Mouse (Mus musculus) bone marrow macrophage, adult 2 months (primary cell): ENCODE measurements around the gene Arhgap1.

Experiments
- CTCF ChIP-seq: IDR thresholded peaks from 2 replicates; pipeline ENCODE4 v1.5.1; 2012; ENCODE audit warnings: low read depth, mild to moderate bottlenecking, low read length, moderate library complexity
- POLR2A ChIP-seq: IDR thresholded peaks from 2 replicates; pipeline ENCODE4 v1.6.1; 2012; ENCODE audit warnings: mild to moderate bottlenecking, low read depth, low read length, borderline replicate concordance

DNA sequence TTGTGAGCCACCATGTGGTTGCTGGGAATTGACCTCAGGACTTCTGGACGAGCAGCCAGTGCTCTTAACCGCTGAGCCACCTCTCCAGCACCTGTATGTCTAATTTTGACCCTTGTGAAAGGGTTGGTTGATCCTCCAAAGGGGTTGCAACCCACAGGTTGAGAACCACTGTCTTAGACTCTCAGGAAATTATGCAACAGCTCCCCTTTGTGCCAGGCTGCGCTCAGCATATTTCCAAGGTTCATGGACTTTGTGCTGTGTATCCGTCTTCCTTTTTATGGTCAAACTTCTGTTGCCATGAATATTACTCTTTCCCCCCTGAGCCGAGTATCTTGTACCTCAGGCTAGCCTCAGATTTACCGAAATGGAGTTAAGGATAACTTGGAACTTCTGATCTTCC lies 11.3 kb downstream of the Arhgap1 start:
- TF ChIP-seq CTCF (no peak), POLR2A (no peak)
